Mouse (Mus musculus): ENCODE data around the gene Car11.

Car11 gene

DNA sequence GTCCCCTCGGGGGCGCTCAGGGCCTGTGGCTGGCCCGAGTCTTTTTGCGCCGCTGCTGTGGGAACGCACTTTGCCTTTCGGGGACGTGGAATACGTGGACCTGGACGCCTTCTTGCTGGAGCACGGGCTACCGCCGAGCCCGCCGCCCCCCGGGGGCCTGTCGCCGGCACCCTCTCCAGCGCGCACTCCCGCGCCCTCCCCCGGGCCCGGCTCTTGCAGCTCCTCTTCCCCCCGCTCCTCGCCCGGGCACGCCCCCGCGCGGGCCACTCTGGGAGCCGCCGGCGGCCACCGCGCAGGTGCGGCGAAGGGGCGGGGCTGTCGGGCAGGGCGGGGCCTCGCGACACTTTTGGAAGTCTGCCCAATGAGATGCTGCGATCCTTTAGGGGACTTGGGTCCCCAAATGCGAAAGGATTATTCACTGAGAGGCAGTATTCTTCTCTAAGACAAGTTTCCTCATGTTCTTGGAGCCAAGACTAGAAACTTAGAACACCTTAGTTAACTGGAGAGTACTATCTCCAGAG lies 7.1 kb downstream of the Car11 start:
- in situ Hi-C loops (cut with MboI; ENCODE audit: unreplicated experiment in 2 of 2), result loop anchor here (25.0 kb wide), 2 partner anchors 694 to 1169 kb away; partner anchors contain the start of genes Pold1 (in 2 of the 2), Spib (in 2 of the 2), Rras (in 1 of the 2) and Scaf1 (in 1 of the 2)

DNA sequence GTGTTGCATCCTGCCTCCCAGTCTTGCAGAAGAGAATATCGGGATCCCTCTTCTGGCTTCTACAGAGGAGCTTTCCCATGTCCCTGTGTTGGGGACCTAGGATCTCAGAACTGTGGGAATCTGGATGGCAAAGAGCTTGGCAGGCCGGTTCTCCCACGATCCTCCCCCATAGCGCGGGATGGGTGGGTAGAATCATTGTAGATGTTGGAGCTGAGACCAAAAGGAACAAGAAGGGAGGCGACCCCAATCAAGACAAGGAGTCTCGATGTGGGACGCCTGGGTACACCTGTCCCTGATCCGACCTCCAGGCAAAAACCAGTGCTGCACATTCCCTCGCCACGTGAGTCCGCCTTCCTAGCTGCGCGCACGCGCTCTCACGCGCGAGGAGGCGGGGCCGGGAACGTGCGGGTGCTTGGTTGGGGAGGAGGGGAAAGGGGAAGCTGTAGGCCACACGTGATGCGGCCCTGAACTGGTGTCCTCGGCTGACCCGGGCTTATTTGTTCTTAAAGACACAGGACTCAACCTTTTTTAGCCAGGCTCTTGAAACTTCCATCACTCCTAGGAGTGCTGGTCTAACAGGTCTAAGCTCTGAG lies 7.8 kb downstream of the Car11 start:
- in situ Hi-C loops (cut with MboI; ENCODE audit: unreplicated experiment in 2 of 2), result loop anchor here (25.0 kb wide), 2 partner anchors 695 to 1170 kb away; partner anchors contain the start of genes Pold1 (in 2 of the 2), Spib (in 2 of the 2), Rras (in 1 of the 2) and Scaf1 (in 1 of the 2)

DNA sequence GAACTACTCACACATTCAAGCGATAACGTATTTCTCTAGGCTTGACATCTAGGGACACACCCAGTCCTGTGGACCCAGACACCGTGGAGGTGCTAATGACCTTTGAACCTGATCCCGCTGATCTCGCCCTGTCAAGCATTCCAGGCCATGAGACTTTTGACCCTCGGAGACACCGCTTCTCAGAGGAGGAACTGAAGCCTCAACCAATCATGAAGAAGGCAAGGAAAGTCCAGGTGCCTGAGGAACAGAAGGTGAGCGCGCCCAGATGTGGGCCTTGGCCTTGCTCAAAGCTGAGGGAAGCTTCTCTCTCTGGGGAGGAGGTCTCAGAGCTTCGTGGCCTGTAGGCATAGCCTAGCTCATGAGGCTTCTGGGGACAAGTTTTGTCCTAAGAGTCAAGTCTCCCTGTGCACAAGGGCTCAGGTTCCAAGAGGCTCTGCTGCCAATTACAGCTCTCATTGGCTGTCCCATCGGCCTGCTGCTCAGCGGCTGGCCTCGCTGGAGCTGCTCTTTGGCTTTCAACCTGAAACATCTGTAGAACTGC lies 8.6 kb downstream of the Car11 start:
- in situ Hi-C loops (cut with MboI; ENCODE audit: unreplicated experiment in 2 of 2), result loop anchor here (25.0 kb wide), 2 partner anchors 696 to 1171 kb away; partner anchors contain the start of genes Pold1 (in 2 of the 2), Spib (in 2 of the 2), Rras (in 1 of the 2) and Scaf1 (in 1 of the 2)

DNA sequence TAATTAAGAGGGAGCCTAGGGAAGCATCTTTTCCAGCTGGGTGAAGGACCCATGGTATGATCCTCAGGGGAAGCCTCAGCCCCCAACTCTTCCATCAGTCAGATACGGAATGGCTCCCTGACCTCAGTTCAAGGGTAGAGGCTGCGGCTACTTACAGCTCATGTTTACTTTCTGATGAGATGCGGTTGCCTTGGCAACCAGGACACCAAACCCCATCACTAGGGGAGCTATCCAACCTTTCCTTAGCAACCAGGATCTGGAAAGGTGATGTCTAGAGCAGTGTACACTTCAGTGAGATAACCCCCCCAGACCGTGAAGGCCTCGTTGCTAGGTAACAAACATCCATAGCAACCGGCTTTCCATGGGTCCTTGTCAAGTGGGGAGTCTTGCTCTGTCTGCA lies 9.4 kb downstream of the Car11 start:
- in situ Hi-C loops (cut with MboI; ENCODE audit: unreplicated experiment in 2 of 2), result loop anchor here (25.0 kb wide), 2 partner anchors 697 to 1172 kb away; partner anchors contain the start of genes Pold1 (in 2 of the 2), Spib (in 2 of the 2), Rras (in 1 of the 2) and Scaf1 (in 1 of the 2)

DNA sequence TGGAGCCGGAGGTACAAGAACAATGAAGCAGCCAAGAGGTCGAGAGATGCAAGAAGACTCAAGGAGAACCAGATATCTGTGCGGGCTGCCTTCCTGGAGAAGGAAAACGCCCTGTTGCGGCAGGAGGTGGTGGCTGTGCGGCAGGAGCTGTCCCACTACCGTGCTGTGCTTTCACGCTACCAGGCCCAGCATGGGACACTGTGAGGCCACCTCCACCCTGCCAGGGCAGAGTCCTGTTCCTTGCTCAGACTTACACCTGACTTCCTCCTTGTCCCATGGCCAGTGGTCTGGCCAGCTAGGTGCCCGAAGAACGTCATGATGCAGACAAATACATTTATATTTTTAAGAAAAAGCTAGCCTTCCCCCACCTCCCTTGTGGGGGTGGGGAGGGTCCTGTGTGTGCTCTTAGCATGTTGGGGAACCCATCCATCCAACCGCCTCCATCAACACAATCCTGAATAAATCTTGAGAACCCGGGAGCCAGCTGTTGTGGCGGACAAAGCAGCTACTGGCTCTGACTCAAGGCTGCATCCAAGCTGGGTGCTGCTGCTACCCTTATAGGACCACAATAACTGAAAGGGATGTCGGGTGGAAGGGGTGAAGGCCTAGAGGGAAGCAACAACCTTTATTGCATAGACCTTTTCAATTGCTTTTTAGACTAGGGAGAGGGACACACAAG lies 10.2 kb downstream of the Car11 start:
- in situ Hi-C loops (cut with MboI; ENCODE audit: unreplicated experiment in 2 of 2), result loop anchor here (10.0 to 25.0 kb wide), 4 partner anchors 585 to 1173 kb away; partner anchors contain the start of genes Pold1 (in 2 of the 2), Spib (in 2 of the 2), Gtf2h1 (in 1 of the 2) and Hps5 (in 1 of the 2)

DNA sequence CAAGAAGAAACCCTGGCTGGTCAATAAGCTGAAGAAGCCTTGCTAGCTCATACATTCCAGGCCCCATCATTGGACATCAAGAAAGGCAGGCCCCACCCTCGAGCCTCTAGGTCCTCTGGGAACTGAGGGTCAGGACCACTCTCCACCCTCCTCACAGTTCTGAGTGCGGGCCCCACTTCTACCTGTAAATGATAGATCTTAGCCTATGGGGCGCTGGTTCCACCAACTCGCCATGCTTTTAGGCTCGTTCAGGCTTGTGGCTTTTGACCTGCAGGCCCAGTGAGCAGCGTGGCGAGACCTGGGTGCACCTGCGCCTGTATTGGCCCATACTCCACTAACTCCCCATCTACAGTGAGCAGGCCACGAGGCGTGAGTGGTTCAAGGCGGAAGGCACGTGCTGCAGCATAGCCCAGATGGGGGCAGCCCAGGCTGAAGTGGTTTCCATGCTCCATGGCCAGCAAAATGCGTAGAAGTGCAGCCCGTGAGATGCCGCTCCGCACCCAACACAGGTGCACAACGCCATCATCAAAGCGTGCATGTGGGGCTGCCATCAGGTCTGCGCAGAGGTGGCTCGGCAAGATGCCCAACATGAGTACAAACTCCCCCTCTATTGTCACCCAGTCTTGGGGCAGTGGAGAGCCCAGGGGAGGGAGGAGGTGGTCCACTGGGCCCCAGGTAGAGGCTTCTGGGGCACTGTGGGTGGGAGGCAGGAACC lies 11.0 kb downstream of the Car11 start:
- in situ Hi-C loops (cut with MboI; ENCODE audit: unreplicated experiment in 2 of 2), result loop anchor here (10.0 to 25.0 kb wide), 4 partner anchors 586 to 1173 kb away; partner anchors contain the start of genes Pold1 (in 2 of the 2), Spib (in 2 of the 2), Gtf2h1 (in 1 of the 2) and Hps5 (in 1 of the 2)

DNA sequence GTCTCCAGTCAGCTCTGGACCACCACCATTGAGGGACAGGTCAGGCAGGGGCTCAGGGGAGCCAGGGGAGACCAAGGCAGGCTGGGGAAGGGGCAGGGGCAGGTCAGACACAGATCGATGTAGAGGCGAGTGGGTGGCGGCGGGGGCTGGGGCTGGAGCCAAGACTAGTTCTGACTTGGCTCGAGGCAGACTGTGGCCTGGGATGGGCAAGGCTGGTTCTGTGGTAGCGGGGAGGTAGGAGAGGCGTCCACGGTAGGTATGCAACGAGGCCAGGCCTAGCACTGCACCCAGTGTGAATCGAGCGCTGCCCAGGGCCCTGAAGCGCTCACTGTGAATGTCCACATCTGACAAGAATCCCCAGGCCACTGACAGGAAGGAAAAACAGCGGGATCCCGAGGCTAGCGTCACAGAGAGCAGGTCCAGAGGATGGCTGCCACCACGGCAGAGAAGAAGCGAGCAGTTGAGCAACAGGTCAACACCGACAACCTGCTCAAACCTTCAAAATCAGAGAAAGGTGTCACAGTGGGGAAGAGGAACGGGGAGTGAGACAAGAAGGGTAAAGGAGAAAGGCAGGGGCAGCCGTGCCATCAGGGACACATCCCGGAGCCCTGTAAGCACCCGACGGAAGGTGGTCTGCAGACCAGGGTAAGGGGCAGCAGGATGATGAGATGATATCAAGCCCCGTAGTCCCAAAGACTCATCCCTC lies 11.8 kb downstream of the Car11 start:
- in situ Hi-C loops (cut with MboI; ENCODE audit: unreplicated experiment in 2 of 2), result loop anchor here (10.0 to 25.0 kb wide), 4 partner anchors 587 to 1174 kb away; partner anchors contain the start of genes Pold1 (in 2 of the 2), Spib (in 2 of the 2), Gtf2h1 (in 1 of the 2) and Hps5 (in 1 of the 2)

DNA sequence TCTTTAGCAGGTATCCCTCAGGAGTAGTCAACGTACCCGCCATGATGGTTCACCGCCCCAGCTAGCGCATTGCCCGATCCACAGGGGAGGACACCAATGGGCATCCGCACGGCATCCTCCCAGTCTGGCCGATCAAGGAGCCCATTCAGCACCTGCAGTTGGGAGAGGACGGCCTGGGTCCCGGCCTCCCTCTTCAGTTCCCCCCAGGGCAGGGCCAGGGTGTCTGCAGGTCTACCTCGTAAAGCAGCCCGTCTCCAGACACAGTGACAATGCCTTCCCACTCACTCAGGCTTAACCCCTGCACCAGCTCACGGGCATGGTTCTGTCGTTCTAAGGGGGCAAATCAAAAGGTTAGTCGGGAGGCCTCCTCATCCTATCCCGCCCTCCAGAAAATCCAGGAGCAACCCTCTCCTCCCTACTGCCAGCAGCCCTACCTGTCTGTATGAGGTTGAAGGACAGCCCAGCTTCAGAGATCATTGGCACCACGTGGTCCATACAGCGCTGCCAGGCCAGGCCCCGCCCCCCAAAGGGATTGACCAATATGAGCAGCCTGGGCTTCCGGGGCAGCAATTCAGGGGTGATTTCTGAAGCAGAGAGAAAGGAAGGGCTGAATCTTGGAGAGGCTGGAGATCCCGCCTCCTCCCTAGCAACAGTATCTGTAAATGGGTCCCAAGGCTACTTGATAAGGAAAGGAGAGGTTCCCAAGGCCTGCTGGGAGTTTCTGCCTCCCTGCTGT lies 12.5 kb downstream of the Car11 start:
- in situ Hi-C loops (cut with MboI; ENCODE audit: unreplicated experiment in 2 of 2), result loop anchor here (10.0 to 25.0 kb wide), 4 partner anchors 587 to 1175 kb away; partner anchors contain the start of genes Pold1 (in 2 of the 2), Spib (in 2 of the 2), Gtf2h1 (in 1 of the 2) and Hps5 (in 1 of the 2)

DNA sequence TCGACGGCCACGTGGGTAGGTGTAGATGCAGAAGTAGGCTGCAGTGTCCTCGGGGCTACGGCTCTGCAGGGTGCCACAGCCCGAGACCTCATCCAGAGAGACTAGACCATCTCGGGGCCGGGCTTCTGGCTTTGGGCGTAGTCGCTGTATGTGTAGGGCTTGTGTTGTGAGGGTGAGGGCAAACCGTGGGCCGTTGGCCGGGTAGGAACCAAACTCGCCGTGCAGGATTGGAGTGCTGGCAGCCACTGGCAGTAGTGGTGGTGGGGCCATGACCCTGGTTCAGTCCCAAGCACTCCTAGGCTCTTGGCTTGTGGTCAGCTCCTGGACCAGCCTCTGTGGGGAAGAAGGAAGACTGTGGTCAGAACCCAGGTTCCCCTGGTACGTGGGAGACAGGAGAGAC lies 13.8 kb downstream of the Car11 start:
- in situ Hi-C loops (cut with MboI; ENCODE audit: unreplicated experiment in 2 of 2), result loop anchor here (10.0 to 25.0 kb wide), 4 partner anchors 589 to 1176 kb away; partner anchors contain the start of genes Pold1 (in 2 of the 2), Spib (in 2 of the 2), Gtf2h1 (in 1 of the 2) and Hps5 (in 1 of the 2)

DNA sequence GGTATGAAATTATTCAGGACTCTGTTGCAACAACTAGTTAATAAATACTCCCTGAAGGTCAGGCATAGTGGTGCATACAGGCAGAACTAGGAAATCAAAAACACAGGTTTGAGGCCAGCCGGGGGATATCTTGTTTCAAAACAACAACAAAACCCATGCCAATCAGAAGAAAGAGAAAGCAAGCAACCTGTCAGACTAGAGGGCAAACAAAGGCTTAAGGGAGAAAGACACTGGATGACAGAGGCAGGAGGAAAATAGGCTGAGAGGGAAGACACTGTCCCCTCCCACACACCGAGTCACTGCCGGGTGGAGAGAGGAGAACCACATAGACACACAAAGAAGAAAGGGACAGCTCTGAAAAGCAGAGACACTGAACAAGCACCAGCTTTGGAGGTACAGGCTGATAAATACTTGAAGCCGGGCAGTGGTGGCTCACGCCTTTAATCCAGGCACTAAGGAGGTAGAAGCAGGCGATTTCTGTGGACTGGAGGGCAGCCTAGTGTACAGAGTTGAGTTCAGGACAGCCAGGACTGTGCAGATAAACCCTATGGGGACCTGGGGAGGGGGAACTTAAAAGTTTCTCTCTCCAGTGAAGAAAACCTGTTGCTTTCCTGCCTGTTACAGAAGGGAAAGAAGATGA lies 14.4 kb downstream of the Car11 start:
- in situ Hi-C loops (cut with MboI; ENCODE audit: unreplicated experiment in 2 of 2), result loop anchor here (10.0 to 25.0 kb wide), 4 partner anchors 589 to 1177 kb away; partner anchors contain the start of genes Pold1 (in 2 of the 2), Spib (in 2 of the 2), Gtf2h1 (in 1 of the 2) and Hps5 (in 1 of the 2)

DNA sequence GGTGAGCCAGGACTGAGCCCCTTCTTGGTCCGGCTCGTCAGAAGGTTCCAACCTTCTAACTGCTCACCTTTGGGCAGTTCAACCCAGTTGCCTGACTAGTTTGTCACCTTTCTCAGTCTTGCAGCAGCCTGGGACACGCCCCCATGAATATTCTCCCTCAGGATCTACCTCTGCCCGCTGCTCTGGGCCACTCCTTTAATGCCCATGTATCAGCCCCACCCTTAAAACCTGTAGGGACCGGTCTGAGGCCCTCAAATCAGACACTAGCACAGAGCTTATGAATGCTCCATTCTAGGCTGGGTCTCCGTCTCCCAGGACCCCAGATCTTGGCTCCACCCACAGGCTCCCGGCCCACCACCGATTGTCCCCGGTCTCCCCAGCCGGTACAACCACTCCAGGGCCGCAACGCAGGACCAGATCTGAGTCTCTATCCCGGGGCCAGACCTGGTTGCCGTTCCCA lies 15.0 kb downstream of the Car11 start:
- in situ Hi-C loops (cut with MboI; ENCODE audit: unreplicated experiment in 2 of 2), result loop anchor here (10.0 to 25.0 kb wide), 4 partner anchors 590 to 1177 kb away; partner anchors contain the start of genes Pold1 (in 2 of the 2), Spib (in 2 of the 2), Gtf2h1 (in 1 of the 2) and Hps5 (in 1 of the 2)

DNA sequence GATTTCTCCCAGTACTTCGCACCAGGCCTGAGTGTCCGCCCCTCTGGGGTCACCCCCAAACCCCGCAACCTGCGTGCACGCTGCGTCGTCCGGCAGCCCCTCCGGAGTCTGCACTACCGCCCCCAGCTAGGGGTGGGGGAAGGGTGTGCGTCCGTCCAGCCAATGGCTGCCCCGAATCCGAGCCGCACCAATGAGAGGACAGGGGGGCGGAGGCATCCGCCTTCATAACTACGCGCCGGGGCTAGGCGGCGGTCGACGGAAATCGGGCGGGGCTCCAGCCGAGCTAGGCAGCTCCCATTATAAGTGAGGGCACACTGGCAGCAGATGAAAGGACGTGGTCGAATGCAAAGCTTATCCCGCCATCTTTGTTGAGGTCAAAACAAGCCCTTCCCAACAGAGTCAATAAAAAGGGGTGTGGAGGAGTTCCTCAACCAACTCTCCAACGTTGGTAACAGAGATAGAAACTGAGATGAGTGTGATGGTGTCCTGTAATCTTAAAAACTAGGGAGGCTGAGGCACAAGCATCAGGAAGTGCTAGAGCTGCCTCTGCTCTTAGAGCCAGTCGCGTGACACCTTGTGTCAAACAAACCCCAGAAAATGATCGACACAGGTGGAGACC lies 15.6 kb downstream of the Car11 start, which contains the start of gene Rpl18:
Rpl18 (plus strand) TSS at position 368 of the 619 bp plus-strand sequence.
- in situ Hi-C loops (cut with MboI; ENCODE audit: unreplicated experiment in 2 of 2), result loop anchor here (10.0 to 25.0 kb wide), 4 partner anchors 590 to 1178 kb away; partner anchors contain the start of genes Pold1 (in 2 of the 2), Spib (in 2 of the 2), Gtf2h1 (in 1 of the 2) and Hps5 (in 1 of the 2)

DNA sequence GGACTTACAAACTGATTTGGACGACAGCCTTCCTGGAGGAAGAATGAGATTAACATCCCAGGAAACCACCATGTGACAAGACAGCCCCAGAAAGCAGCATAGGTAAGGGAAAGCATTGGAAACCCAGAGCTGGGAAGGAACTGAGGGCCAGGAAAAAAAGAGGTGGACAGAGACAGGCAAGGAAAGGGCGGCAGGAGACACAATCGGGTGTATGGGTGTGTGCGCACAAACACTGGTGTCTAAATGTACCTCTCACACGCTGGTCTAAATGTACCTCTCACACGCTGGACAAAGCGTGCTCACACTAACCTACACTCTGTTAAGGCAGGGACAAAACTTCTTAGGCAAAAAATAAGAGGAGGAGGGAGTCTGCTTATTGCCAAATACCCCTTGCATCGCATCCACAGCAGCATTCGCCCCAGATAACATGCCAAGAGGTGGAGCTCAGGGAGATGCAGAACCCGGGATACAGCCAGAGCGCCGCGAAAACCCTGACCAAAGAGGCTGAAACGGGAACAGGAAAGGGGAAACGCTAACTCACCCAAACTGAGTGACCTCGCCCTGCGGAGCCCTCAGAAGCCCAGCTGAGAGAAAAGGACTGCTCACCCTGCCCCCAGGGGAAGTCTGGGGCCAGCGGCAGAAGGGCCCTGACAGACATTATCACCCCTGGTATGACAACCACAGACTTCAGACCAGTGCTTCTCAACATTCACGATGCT lies 16.3 kb downstream of the Car11 start:
- in situ Hi-C loops (cut with MboI; ENCODE audit: unreplicated experiment in 2 of 2), result loop anchor here (10.0 to 25.0 kb wide), 4 partner anchors 591 to 1179 kb away; partner anchors contain the start of genes Pold1 (in 2 of the 2), Spib (in 2 of the 2), Gtf2h1 (in 1 of the 2) and Hps5 (in 1 of the 2)

DNA sequence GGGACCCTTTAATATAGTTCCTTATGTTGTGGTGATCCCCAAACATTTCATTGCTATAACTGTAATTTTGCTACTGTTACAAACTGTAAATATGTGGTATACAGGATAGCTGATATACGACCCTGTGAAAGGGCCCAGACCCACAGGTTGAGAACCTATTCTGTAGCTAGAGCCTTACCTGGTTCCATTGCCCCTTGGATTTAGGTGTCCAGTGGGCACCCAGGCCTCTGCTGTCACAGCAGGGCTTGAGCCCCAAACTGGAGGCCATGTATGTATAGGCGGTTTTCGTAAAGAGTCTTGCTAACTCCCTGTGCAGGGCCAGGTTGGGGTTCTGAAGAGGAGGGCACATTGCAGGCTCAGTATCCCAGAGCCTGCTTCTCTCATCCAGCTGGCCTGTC lies 16.8 kb downstream of the Car11 start:
- in situ Hi-C loops (cut with MboI; ENCODE audit: unreplicated experiment in 2 of 2), result loop anchor here (10.0 to 25.0 kb wide), 4 partner anchors 592 to 1179 kb away; partner anchors contain the start of genes Pold1 (in 2 of the 2), Spib (in 2 of the 2), Gtf2h1 (in 1 of the 2) and Hps5 (in 1 of the 2)

Measured in v-Abl transformed pro-B cells (cell line).